Mouse (Mus musculus): ENCODE measurements around the gene Med6.
"Not testable (repeated sequence)": the region's sequence is repeated elsewhere in the genome, so short reads cannot be mapped to it uniquely, and the experiment has no call there.

Gene Med6

DNA sequence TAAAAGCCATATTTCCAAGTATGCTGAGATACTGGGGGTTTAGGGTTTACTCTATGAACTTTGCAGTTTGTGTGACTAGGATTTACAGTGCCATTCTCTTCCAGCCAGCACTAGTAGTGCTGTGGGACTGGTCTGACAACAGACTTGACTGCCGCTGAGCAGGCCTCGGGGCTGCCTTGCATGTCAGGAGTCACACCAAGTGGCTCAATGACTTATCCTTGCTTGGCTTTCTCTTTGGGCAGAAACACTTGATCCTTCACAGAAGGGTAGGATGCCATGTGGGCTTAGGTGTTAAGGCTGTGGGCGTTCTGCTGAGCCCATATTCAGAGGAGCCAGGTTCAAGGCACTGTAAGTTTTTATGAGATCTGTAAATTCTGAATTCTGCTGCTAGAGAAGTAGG, 45.5 kb downstream of the Med6 start:
- DNase-seq (ENCODE audit: low spot score in 2 of 2): no peak

DNA sequence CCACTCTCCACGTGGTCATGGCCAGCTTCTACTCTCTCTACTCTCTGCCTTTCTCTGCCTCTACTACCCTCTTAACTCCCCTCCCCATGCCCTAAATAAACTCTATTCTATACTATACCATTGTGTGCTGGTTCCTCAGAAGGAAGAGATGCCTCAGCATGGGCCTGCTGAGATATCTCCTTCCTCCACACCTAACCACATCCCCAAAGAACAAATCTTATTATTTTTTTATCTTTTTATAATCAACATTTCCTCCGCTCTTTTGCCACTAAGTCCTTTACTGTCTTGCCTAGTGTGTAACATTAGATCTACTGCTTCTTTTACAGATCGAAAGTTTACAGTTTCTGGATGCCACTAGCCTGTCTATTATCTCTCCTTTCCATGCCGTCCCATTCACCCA, 47.6 kb downstream of the Med6 start:
- no peak for DNase-seq (ENCODE audit: low spot score in 2 of 2)

DNA sequence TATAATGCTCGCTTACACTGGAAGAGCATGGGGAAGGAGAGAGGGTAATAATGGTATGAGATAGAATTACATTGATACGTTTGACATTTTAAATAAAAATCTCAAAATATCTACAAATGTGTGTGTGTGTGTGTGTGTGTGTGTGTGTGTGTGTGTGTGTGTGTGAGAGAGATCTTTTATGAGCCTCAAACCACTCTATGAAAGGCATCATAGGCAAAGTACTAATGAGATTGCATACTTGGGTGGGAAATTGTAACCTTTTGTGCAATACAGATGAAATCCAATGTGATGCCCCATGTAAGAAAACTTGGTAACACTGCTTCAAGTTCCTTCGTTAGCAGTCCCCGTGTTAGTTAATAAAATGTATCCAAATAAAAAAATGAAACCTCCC, 61.8 kb downstream of the Med6 start:
- DNase-seq (ENCODE audit: low spot score in 2 of 2): no peak

DNA sequence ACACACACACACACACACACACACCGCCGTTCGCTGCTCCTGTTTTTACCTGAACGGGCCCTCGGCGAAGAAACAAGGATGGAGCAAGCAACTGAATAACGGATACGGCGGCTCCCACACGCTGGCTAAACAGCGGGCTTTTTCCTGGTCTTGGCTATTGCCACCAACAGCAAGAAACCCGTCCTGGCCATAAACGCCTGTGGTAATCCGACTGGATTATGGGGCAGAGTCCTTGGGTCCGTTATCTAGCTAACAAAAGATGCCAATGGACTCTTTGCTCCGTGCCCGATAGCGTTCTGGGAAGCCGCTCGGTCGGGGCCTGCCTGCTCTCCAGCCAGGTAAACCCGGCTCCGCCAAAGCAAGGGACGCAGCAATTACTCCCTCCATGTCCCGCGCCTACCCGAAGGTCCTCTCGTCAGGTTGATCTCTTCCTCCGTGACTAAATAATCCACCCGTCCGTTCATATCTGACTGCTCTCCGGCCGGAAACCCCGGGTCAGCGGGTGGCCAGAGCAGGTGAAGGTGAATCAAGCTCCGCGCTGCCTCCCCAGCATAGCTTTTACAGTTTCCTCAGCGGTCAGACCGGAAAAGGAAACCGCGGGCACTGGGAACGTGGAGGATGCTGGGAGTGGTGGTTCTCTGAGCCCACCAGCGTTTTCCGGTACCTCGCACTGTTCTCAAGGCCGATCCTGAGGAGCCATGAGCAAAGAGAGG, 62.3 kb downstream of the Med6 start, which contains the start of the genes Gm20498 and Synj2bp:
Gene Gm20498 (minus strand): TSS at position 590 of the 713 bp plus-strand sequence.
Gene Synj2bp (minus strand): TSS at position 596 of the 713 bp plus-strand sequence.
- peak; percentile 79 to 85 for DNase-seq (ENCODE audit: low spot score in 2 of 2)

DNA sequence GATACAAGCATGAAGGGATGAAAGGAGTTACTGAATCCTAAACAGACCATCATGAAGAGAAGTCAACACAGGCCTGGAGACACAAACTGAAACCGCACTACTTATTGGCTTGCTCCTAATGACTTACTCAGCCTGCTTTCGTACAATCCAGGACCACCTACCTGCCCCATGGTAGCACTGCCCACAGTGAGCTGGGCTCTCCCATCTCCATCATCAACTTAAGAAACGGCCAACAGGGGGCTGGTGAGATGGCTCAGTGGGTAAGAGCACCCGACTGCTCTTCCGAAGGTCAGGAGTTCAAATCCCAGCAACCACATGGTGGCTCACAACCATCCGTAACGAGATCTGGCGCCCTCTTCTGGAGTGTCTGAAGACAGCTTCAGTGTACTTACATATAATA, 64.2 kb downstream of the Med6 start:
- not testable (repeated sequence) for DNase-seq (ENCODE audit: low spot score in 2 of 2)

Data from urinary bladder, postnatal 36 days (tissue).